Mouse (Mus musculus) midbrain, embryonic 10.5 days (tissue): Measurements from ENCODE around the gene Gm17018. TPM values are rescaled to one million over a fixed set of nuclear protein-coding genes. Genes with fewer than 3 reads are reported as not detected.

ENCODE experiments used
- DNase-seq: peaks from one replicate; pipeline ENCODE4 v3.0.0-alpha.2; 2017; ENCODE audit warnings: low spot score
- H3K27ac ChIP-seq: fragments of 300-500 bp; sonication (generic); replicated peaks from 2 replicates; pipeline ENCODE4 v1.5.1; 2016; ENCODE audit warnings: mild to moderate bottlenecking
- H3K27me3 ChIP-seq: fragments of 300-500 bp; sonication (generic); 2 replicates; pipeline ENCODE4 v1.6.1; 2016; ENCODE audit warnings: low read depth, mild to moderate bottlenecking; ENCODE audit not compliant: poor library complexity, severe bottlenecking
- H3K36me3 ChIP-seq: fragments of 300-500 bp; sonication (generic); 2 replicates; pipeline ENCODE4 v1.6.1; 2016; ENCODE audit warnings: mild to moderate bottlenecking, moderate library complexity
- H3K4me1 ChIP-seq: fragments of 300-500 bp; sonication (generic); 2 replicates; pipeline ENCODE4 v1.6.1; 2016
- H3K4me3 ChIP-seq: fragments of 300-500 bp; sonication (generic); 2 replicates; pipeline ENCODE4 v1.5.1; 2016; ENCODE audit warnings: mild to moderate bottlenecking, moderate library complexity
- H3K9me3 ChIP-seq: fragments of 300-500 bp; sonication (generic); replicated peaks from 2 replicates; pipeline ENCODE4 v1.6.1; 2016; ENCODE audit warnings: mild to moderate bottlenecking
- WGBS: fragments of 180-500 bp; shearing (Covaris S2); methylation state at CpG from one replicate; pipeline ENCODE4 v1.1.7; 2016; 5-methylcytosine and 5-hydroxymethylcytosine counted together
- polyA plus RNA-seq: library from polyadenylated mRNA; unstranded; fragments of >200 nt; fragmentation: Nextera tagmentation; extraction: Ambion mirVana; gene quantifications from 2 replicates; pipeline ENCODE4 v1.2.1, GENCODE M21; 2016

Gene Gm17018
- polyA plus RNA-seq, 1 experiment from 2014 or later = 47.9 TPM

GRCm38 (mm10) chr19:45565925-45566715 is 5.7 kb downstream of the Gm17018 start:
- Histone ChIP-seq H3K27me3 (peaks cover 98% of the 10 kb centered on the region), H3K27ac (no peak overlapping the region), H3K4me1 (peaks cover 47% of the 10 kb centered on the region), H3K4me3 (no peak overlapping the region), H3K36me3 (no peaks in the 10 kb centered on the region), H3K9me3 (no peaks in the 10 kb centered on the region)
- no peak for DNase-seq
- 72% methylated on average over 15 of the region's 15 CpGs for WGBS

- Histone ChIP-seq H3K27me3 (peaks cover 100% of the 10 kb centered on the region), H3K4me3 (no peak overlapping the region), H3K9me3 (no peaks in the 10 kb centered on the region), H3K4me1 (peaks cover 44% of the 10 kb centered on the region), H3K27ac (no peak overlapping the region), H3K36me3 (peaks cover 10% of the 10 kb centered on the region)
- DNase-seq = peak; percentile 67
- WGBS = 12% methylated on average over 14 of the region's 14 CpGs
Observed at GRCm38 (mm10) chr19:45567367-45567766, 7.0 kb downstream of the Gm17018 start.

- WGBS = 81% methylated on average over 6 of the region's 6 CpGs
- H3K27ac ChIP-seq = no peak overlapping the region
- H3K36me3 ChIP-seq = peaks cover 31% of the 10 kb centered on the region
- peaks cover 100% of the 10 kb centered on the region for H3K27me3 ChIP-seq
- H3K4me1 ChIP-seq = peaks cover 51% of the 10 kb centered on the region
- DNase-seq = no peak
- H3K9me3 ChIP-seq = no peaks in the 10 kb centered on the region
- no peak overlapping the region for H3K4me3 ChIP-seq
Observed at GRCm38 (mm10) chr19:45573033-45573432, 12.6 kb downstream of the Gm17018 start.

- H3K27ac ChIP-seq = no peak overlapping the region
- H3K36me3 ChIP-seq = peaks cover 39% of the 10 kb centered on the region
- WGBS = 18% methylated on average over 6 of the region's 6 CpGs
- H3K27me3 ChIP-seq = peaks cover 100% of the 10 kb centered on the region
- no peak overlapping the region for H3K4me3 ChIP-seq
- H3K4me1 ChIP-seq = peaks cover 45% of the 10 kb centered on the region
- no peaks in the 10 kb centered on the region for H3K9me3 ChIP-seq
- DNase-seq = peak; percentile 67
Observed at GRCm38 (mm10) chr19:45573861-45574267, 13.4 kb downstream of the Gm17018 start.

GRCm38 (mm10) chr19:45574339-45574898 is 14.0 kb downstream of the Gm17018 start:
- no peak overlapping the region for H3K4me3 ChIP-seq
- no peaks in the 10 kb centered on the region for H3K9me3 ChIP-seq
- H3K4me1 ChIP-seq = peaks cover 46% of the 10 kb centered on the region
- no peak overlapping the region for H3K27ac ChIP-seq
- WGBS = 79% methylated on average over 7 of the region's 7 CpGs
- H3K27me3 ChIP-seq = peaks cover 100% of the 10 kb centered on the region
- H3K36me3 ChIP-seq = peaks cover 45% of the 10 kb centered on the region
- DNase-seq = no peak

- peaks cover 100% of the 10 kb centered on the region for H3K27me3 ChIP-seq
Observed at GRCm38 (mm10) chr19:45574941-45575631, 14.7 kb downstream of the Gm17018 start.

GRCm38 (mm10) chr19:45575632-45576001 is 15.2 kb downstream of the Gm17018 start:
- H3K36me3 ChIP-seq = peaks cover 49% of the 10 kb centered on the region
- H3K4me1 ChIP-seq = peaks cover 58% of the 10 kb centered on the region
- DNase-seq = peak; percentile 37
- 4% methylated on average over 8 of the region's 8 CpGs for WGBS
- H3K9me3 ChIP-seq = no peaks in the 10 kb centered on the region
- 0 out of 2 replicates have a peak overlapping the region, but pooled peaks have one; percentile 17 for H3K27ac ChIP-seq
- H3K4me3 ChIP-seq = peak overlapping the region; percentile 4; the same call in 1 of the 2 replicates
- H3K27me3 ChIP-seq = peaks cover 100% of the 10 kb centered on the region

More at GRCm38 (mm10) chr19:45574941-45575631, 14.7 kb downstream of the Gm17018 start:
- Histone ChIP-seq H3K9me3 (no peaks in the 10 kb centered on the region), H3K4me1 (peaks cover 53% of the 10 kb centered on the region), H3K27ac (0 out of 2 replicates have a peak overlapping the region, but pooled peaks have one; percentile 17), H3K36me3 (peaks cover 49% of the 10 kb centered on the region), H3K4me3 (0 out of 2 replicates have a peak overlapping the region, but pooled peaks have one; percentile 4)
- DNase-seq = no peak
- WGBS = 48% methylated on average over 19 of the region's 19 CpGs

GRCm38 (mm10) chr19:45577141-45577750 is 16.8 kb downstream of the Gm17018 start:
- Histone ChIP-seq H3K4me1 (peaks cover 75% of the 10 kb centered on the region), H3K27ac (no peak overlapping the region), H3K27me3 (peaks cover 100% of the 10 kb centered on the region), H3K4me3 (no peak overlapping the region), H3K9me3 (no peaks in the 10 kb centered on the region), H3K36me3 (peaks cover 47% of the 10 kb centered on the region)
- 87% methylated on average over 14 of the region's 14 CpGs for WGBS
- DNase-seq = no peak

- Histone ChIP-seq H3K27me3 (peaks cover 100% of the 10 kb centered on the region), H3K9me3 (no peaks in the 10 kb centered on the region), H3K4me3 (no peak overlapping the region), H3K36me3 (peaks cover 40% of the 10 kb centered on the region), H3K4me1 (peaks cover 80% of the 10 kb centered on the region), H3K27ac (0 out of 2 replicates have a peak overlapping the region, but pooled peaks have one; percentile 58)
- DNase-seq = no peak
- WGBS = 92% methylated on average over 12 of the region's 12 CpGs
Observed at GRCm38 (mm10) chr19:45578976-45579375, 18.6 kb downstream of the Gm17018 start.

- Histone ChIP-seq H3K36me3 (peaks cover 40% of the 10 kb centered on the region), H3K27me3 (peaks cover 100% of the 10 kb centered on the region), H3K4me1 (peaks cover 77% of the 10 kb centered on the region)
Observed at GRCm38 (mm10) chr19:45579416-45579815, 19.0 kb downstream of the Gm17018 start.

GRCm38 (mm10) chr19:45580235-45580634 is 19.8 kb downstream of the Gm17018 start:
- peak; percentile 58 for DNase-seq
- 28% methylated on average over 12 of the region's 12 CpGs for WGBS
- peaks cover 100% of the 10 kb centered on the region for H3K27me3 ChIP-seq
- peak overlapping the region; percentile 58 for H3K27ac ChIP-seq
- peaks cover 69% of the 10 kb centered on the region for H3K4me1 ChIP-seq
- H3K4me3 ChIP-seq = no peak overlapping the region
- peaks cover 40% of the 10 kb centered on the region for H3K36me3 ChIP-seq
- no peaks in the 10 kb centered on the region for H3K9me3 ChIP-seq

More at GRCm38 (mm10) chr19:45579416-45579815, 19.0 kb downstream of the Gm17018 start:
- no peak overlapping the region for H3K4me3 ChIP-seq
- 93% methylated on average over 7 of the region's 7 CpGs for WGBS
- no peaks in the 10 kb centered on the region for H3K9me3 ChIP-seq
- no peak for DNase-seq
- peak overlapping the region; percentile 58 for H3K27ac ChIP-seq

GRCm38 (mm10) chr19:45581257-45581656 is 20.8 kb downstream of the Gm17018 start:
- Histone ChIP-seq H3K4me1 (peaks cover 59% of the 10 kb centered on the region), H3K27ac (peak overlapping the region; percentile 34; the same call in 1 of the 2 replicates), H3K27me3 (peaks cover 100% of the 10 kb centered on the region), H3K4me3 (no peak overlapping the region), H3K9me3 (no peaks in the 10 kb centered on the region), H3K36me3 (peaks cover 40% of the 10 kb centered on the region)
- WGBS = 59% methylated on average over 3 of the region's 3 CpGs
- peak; percentile 69 for DNase-seq
